Mouse (Mus musculus) lung, embryonic 14.5 days (tissue): ENCODE results near the gene Btbd7. TPM values are rescaled to one million over a fixed set of nuclear protein-coding genes. Genes with fewer than 3 reads are reported as not detected.

Experiments
- ATAC-seq: fragments of 200-750 bp; cut with Nextera tagmentation; 2 replicates; pipeline ENCODE4 v1.8.0; 2017; ENCODE audit warnings: mild to moderate bottlenecking, moderate TSS enrichment, moderate library complexity; ENCODE audit not compliant: insufficient read depth
- DNase-seq: peaks from one replicate; pipeline ENCODE4 v3.0.0-alpha.2; 2015
- H3K27ac ChIP-seq: fragments of 300-500 bp; sonication (generic); 2 replicates; pipeline ENCODE4 v1.5.1; 2014; ENCODE audit warnings: low read depth, mild to moderate bottlenecking, moderate library complexity
- H3K27me3 ChIP-seq: fragments of 300-500 bp; sonication (generic); 2 replicates; pipeline ENCODE4 v1.6.1; 2014; ENCODE audit warnings: low read length, control low read depth; ENCODE audit not compliant: insufficient read depth
- H3K36me3 ChIP-seq: fragments of 300-500 bp; sonication (generic); 2 replicates; pipeline ENCODE4 v1.6.1; 2014; ENCODE audit warnings: control low read depth; ENCODE audit not compliant: insufficient read depth
- H3K4me1 ChIP-seq: fragments of 300-500 bp; sonication (generic); 2 replicates; pipeline ENCODE4 v1.6.1; 2014; ENCODE audit warnings: antibody characterized with exemption, control low read depth; ENCODE audit not compliant: insufficient read depth
- H3K4me2 ChIP-seq: fragments of 300-500 bp; sonication (generic); 2 replicates; pipeline ENCODE4 v1.6.1; 2014; ENCODE audit warnings: mild to moderate bottlenecking
- H3K4me3 ChIP-seq: fragments of 300-500 bp; sonication (generic); 2 replicates; pipeline ENCODE4 v1.5.1; 2014; ENCODE audit warnings: low read depth, low read length
- H3K9ac ChIP-seq: fragments of 300-500 bp; sonication (generic); 2 replicates; pipeline ENCODE4 v1.6.1; 2014
- H3K9me3 ChIP-seq: fragments of 300-500 bp; sonication (generic); 2 replicates; pipeline ENCODE4 v1.6.1; 2016; ENCODE audit warnings: low read depth, low read length, control low read depth
- CTCF ChIP-seq: IDR thresholded peaks from 2 replicates; pipeline ENCODE4 v1.5.1; 2016; ENCODE audit warnings: antibody characterized with exemption, low read depth
- WGBS: fragments of 180-500 bp; shearing (Covaris S2); extraction: QIAGEN DNeasy Blood & Tissue Kit; methylation state at CpG from one replicate; pipeline ENCODE4 v1.1.7; 2014; 5-methylcytosine and 5-hydroxymethylcytosine counted together
- polyA plus RNA-seq: library from polyadenylated mRNA; unstranded; fragments of >200 nt; fragmentation: Nextera tagmentation; extraction: Ambion mirVana; gene quantifications from 2 replicates; pipeline ENCODE4 v1.2.1, GENCODE M21; 2014

Btbd7 gene
- 22.9 and 23.4 TPM in 2 replicates for polyA plus RNA-seq

- under 1% methylated on average over 72 of the region's 95 CpGs for WGBS
Measured at GRCm38 (mm10) chr12:102878031-102878823, at the start of gene Btbd7. Gene Btbd7 (minus strand): TSS chr12:102878471.

GRCm38 (mm10) chr12:102916073-102916472 lies 37.8 kb upstream of the Btbd7 start:
- Histone ChIP-seq H3K36me3 (no peaks in the 10 kb centered on the region), H3K9ac (no peak overlapping the region), H3K4me2 (no peak overlapping the region), H3K9me3 (no peaks in the 10 kb centered on the region), H3K4me3 (no peak overlapping the region), H3K27ac (no peak overlapping the region), H3K4me1 (no peaks in the 10 kb centered on the region), H3K27me3 (no peaks in the 10 kb centered on the region)
- TF ChIP-seq CTCF = no peak
- no peak for ATAC-seq
- WGBS = 88% methylated on average over 2 of the region's 2 CpGs
- no peak for DNase-seq

More at GRCm38 (mm10) chr12:102878031-102878823, at the start of gene Btbd7:
- Histone ChIP-seq H3K36me3 (no peaks in the 10 kb centered on the region), H3K9ac (peak within 1 kb of the TSS; percentile 94), H3K9me3 (no peaks in the 10 kb centered on the region), H3K4me3 (peak within 1 kb of the TSS; percentile 91), H3K4me2 (peak within 1 kb of the TSS; percentile 88), H3K27ac (peak within 1 kb of the TSS; percentile 96), H3K4me1 (0 out of 2 replicates have a peak, but pooled peaks cover 13% of the 10 kb centered on the region), H3K27me3 (no peaks in the 10 kb centered on the region)
- no peak for TF ChIP-seq CTCF
- ATAC-seq = peak; percentile 97
- DNase-seq = peak; percentile 99

GRCm38 (mm10) chr12:102908191-102908590 lies 29.9 kb upstream of the Btbd7 start:
- Histone ChIP-seq H3K9me3 (no peaks in the 10 kb centered on the region), H3K4me2 (no peak overlapping the region), H3K27me3 (no peaks in the 10 kb centered on the region), H3K4me1 (no peaks in the 10 kb centered on the region), H3K27ac (no peak overlapping the region), H3K9ac (no peak overlapping the region), H3K4me3 (no peak overlapping the region), H3K36me3 (no peaks in the 10 kb centered on the region)
- no peak for TF ChIP-seq CTCF
- 33% methylated on average over 3 of the region's 3 CpGs for WGBS
- DNase-seq (no peak), ATAC-seq (no peak)

- no peaks in the 10 kb centered on the region for H3K4me1 ChIP-seq
- no peak within 1 kb of the TSS for H3K4me2 ChIP-seq
- H3K36me3 ChIP-seq = no peaks in the 10 kb centered on the region
- no peaks in the 10 kb centered on the region for H3K27me3 ChIP-seq
- H3K4me3 ChIP-seq = no peak within 1 kb of the TSS
- no peak for TF ChIP-seq CTCF
- H3K9me3 ChIP-seq = no peaks in the 10 kb centered on the region
- WGBS = 89% methylated on average over 17 of the region's 17 CpGs
- H3K9ac ChIP-seq = no peak within 1 kb of the TSS
- DNase-seq = no peak
- no peak for ATAC-seq
- H3K27ac ChIP-seq = no peak within 1 kb of the TSS
Measured at GRCm38 (mm10) chr12:102899091-102899490, 20.8 kb upstream of the Btbd7 start, which contains the start of gene Cox8c. Gene Cox8c (plus strand): TSS chr12:102899316.

GRCm38 (mm10) chr12:102888568-102888967 lies 10.3 kb upstream of the Btbd7 start:
- Histone ChIP-seq H3K27ac (no peak overlapping the region), H3K36me3 (no peaks in the 10 kb centered on the region), H3K9ac (no peak overlapping the region), H3K4me3 (no peak overlapping the region), H3K9me3 (no peaks in the 10 kb centered on the region), H3K4me2 (no peak overlapping the region), H3K4me1 (no peaks in the 10 kb centered on the region), H3K27me3 (no peaks in the 10 kb centered on the region)
- DNase-seq = no peak
- TF ChIP-seq CTCF = no peak
- 65% methylated on average over 5 of the region's 5 CpGs for WGBS
- ATAC-seq = no peak

GRCm38 (mm10) chr12:102887366-102887765 lies 9.1 kb upstream of the Btbd7 start:
- no peak for TF ChIP-seq CTCF
- ATAC-seq (no peak), DNase-seq (no peak)
- Histone ChIP-seq H3K4me2 (no peak overlapping the region), H3K36me3 (no peaks in the 10 kb centered on the region), H3K4me3 (no peak overlapping the region), H3K27ac (no peak overlapping the region), H3K9ac (no peak overlapping the region), H3K27me3 (no peaks in the 10 kb centered on the region), H3K4me1 (no peaks in the 10 kb centered on the region), H3K9me3 (no peaks in the 10 kb centered on the region)
- WGBS = 57% methylated on average over 10 of the region's 10 CpGs

GRCm38 (mm10) chr12:102885735-102886134 lies 7.5 kb upstream of the Btbd7 start:
- H3K9ac ChIP-seq = no peak overlapping the region
- no peak overlapping the region for H3K4me3 ChIP-seq
- peak; percentile 60 for DNase-seq
- no peaks in the 10 kb centered on the region for H3K27me3 ChIP-seq
- no peak overlapping the region for H3K27ac ChIP-seq
- no peak for ATAC-seq
- peak; percentile 64 for TF ChIP-seq CTCF
- 12% methylated on average over 5 of the region's 5 CpGs for WGBS
- H3K4me1 ChIP-seq = no peaks in the 10 kb centered on the region
- no peak overlapping the region for H3K4me2 ChIP-seq
- no peaks in the 10 kb centered on the region for H3K36me3 ChIP-seq
- no peaks in the 10 kb centered on the region for H3K9me3 ChIP-seq
